In genomic region chrX:102504644-102505481, GRCm38 (mm10) we compare ENCODE assay signal across 8 mouse cellular contexts. TPM values are rescaled to one million over a fixed set of nuclear protein-coding genes. Genes with fewer than 3 reads are reported as not detected.
DNase-seq lines count a peak whose midpoint lies in the region; ATAC-seq and TF ChIP-seq lines count a peak whose summit lies in the region.

TSS of gene Hdac8 (minus strand) at chrX:102505359.

- peak within 1 kb of the TSS; percentile 79 for H3K4me3 ChIP-seq in E14TG2a.4 (replicated peaks; ENCODE audit: low read length)
- H3K4me3 ChIP-seq in forebrain, embryonic 11.5 days (ENCODE audit: low read depth, low read length) = peak within 1 kb of the TSS; percentile 43
- H3K4me3 ChIP-seq in heart, postnatal 0 days (ENCODE audit: low read depth, low read length) = peak within 1 kb of the TSS; percentile 63
- peak within 1 kb of the TSS; percentile 63 to 94 for H3K4me3 ChIP-seq in liver, embryonic 14.5 days (ENCODE audit: insufficient read depth in 1 of 2, low read depth in 2 of 2, low read length in 2 of 2)
- peak within 1 kb of the TSS; percentile 57 for H3K4me3 ChIP-seq in stomach, embryonic 16.5 days (replicated peaks; ENCODE audit: low read length)

- WGBS in forebrain, embryonic 11.5 days = 13% methylated on average over 27 of the region's 27 CpGs
- 14% methylated on average over 25 of the region's 27 CpGs for whole genome bisulfite sequencing in heart, postnatal 0 days
- 14% methylated on average over 27 of the region's 27 CpGs for WGBS in liver, embryonic 14.5 days (ENCODE audit: insufficient replicate concordance)
- 11% methylated on average over 27 of the region's 27 CpGs for WGBS in stomach, embryonic 16.5 days

- peaks cover 4% of the 10 kb centered on the region; the same call in 1 of the 2 replicates for H3K4me1 ChIP-seq in E14TG2a.4 (replicated peaks; ENCODE audit: low read depth, low read length)
- H3K4me1 ChIP-seq in forebrain, embryonic 11.5 days (replicated peaks; ENCODE audit: control insufficient read depth, insufficient read depth, low read length) = no peaks in the 10 kb centered on the region
- H3K4me1 ChIP-seq in heart, postnatal 0 days (ENCODE audit: control insufficient read depth, insufficient read depth) = no peaks in the 10 kb centered on the region
- H3K4me1 ChIP-seq in liver, embryonic 14.5 days (replicated peaks; ENCODE audit: control insufficient read depth in 2 of 2, insufficient read depth in 2 of 2, low read length in 1 of 2) = no peaks in the 10 kb centered on the region
- H3K4me1 ChIP-seq in stomach, embryonic 16.5 days (ENCODE audit: control insufficient read depth, insufficient read depth, low read length) = no peaks in the 10 kb centered on the region

- no peak for TF ChIP-seq EP300 in heart, postnatal 0 days (IDR thresholded peaks at IDR 0.05; ENCODE audit: low read depth)
- TF ChIP-seq EP300 in liver, embryonic 14.5 days (IDR thresholded peaks at IDR 0.05; ENCODE audit: low read depth) = no peak

- H3K9ac ChIP-seq in forebrain, embryonic 11.5 days (ENCODE audit: low read length) = peak within 1 kb of the TSS; percentile 44
- H3K9ac ChIP-seq in heart, postnatal 0 days (replicated peaks; ENCODE audit: low read depth, low read length) = peak within 1 kb of the TSS; percentile 54
- peak within 1 kb of the TSS; percentile 63 for H3K9ac ChIP-seq in liver, embryonic 14.5 days (replicated peaks)
- peak within 1 kb of the TSS; percentile 69 for H3K9ac ChIP-seq in stomach, embryonic 16.5 days (ENCODE audit: low read length)

- peak; percentile 28 for DNase-seq in c-Kit-positive CD71-negative TER-119-negative erythroid progenitor cells, embryonic 14.5 days (ENCODE audit: low read depth)
- DNase-seq in forebrain, embryonic 11.5 days (ENCODE audit: low spot score) = peak; percentile 63
- DNase-seq in heart, postnatal 0 days (ENCODE audit: low spot score) = peak; percentile 38
- peak; percentile 47 to 56 for DNase-seq in kidney, postnatal 36 days
- DNase-seq in liver, embryonic 14.5 days (ENCODE audit: low read depth in 3 of 3, low spot score in 3 of 3) = peak; percentile 29 to 46 (median 33)
- peak; percentile 63 for DNase-seq in neural tube, embryonic 10.5 days (ENCODE audit: extremely low spot score, low spot score)

- TF ChIP-seq CTCF in E14TG2a.4 (conservative IDR thresholded peaks at IDR 0.05; ENCODE audit: low read length) = no peak
- TF ChIP-seq CTCF in heart, postnatal 0 days (IDR thresholded peaks at IDR 0.05; ENCODE audit: low read depth) = no peak
- TF ChIP-seq CTCF in liver, embryonic 14.5 days (IDR thresholded peaks at IDR 0.05; ENCODE audit: low read depth) = no peak

- H3K27ac ChIP-seq in forebrain, embryonic 11.5 days (ENCODE audit: low read depth, low read length) = no peak within 1 kb of the TSS
- no peak within 1 kb of the TSS for H3K27ac ChIP-seq in heart, postnatal 0 days (ENCODE audit: low read depth)
- H3K27ac ChIP-seq in liver, embryonic 14.5 days = no peak within 1 kb of the TSS
- H3K27ac ChIP-seq in stomach, embryonic 16.5 days (ENCODE audit: low read length) = peak within 1 kb of the TSS; percentile 29; the same call in 1 of the 2 replicates

- H3K36me3 ChIP-seq in E14TG2a.4 (ENCODE audit: insufficient read depth, low read length) = no peaks in the 10 kb centered on the region
- H3K36me3 ChIP-seq in forebrain, embryonic 11.5 days (ENCODE audit: control insufficient read depth, insufficient read depth, low read length) = no peaks in the 10 kb centered on the region
- no peaks in the 10 kb centered on the region for H3K36me3 ChIP-seq in heart, postnatal 0 days (replicated peaks; ENCODE audit: control insufficient read depth, insufficient read depth, low read length)
- no peaks in the 10 kb centered on the region for H3K36me3 ChIP-seq in liver, embryonic 14.5 days (replicated peaks; ENCODE audit: control insufficient read depth, insufficient read depth, low read depth)
- no peaks in the 10 kb centered on the region for H3K36me3 ChIP-seq in stomach, embryonic 16.5 days (ENCODE audit: control insufficient read depth, insufficient read depth, low read length)

- H3K4me2 ChIP-seq in forebrain, embryonic 11.5 days (ENCODE audit: low read depth, low read length, severe bottlenecking) = peak within 1 kb of the TSS; percentile 48
- H3K4me2 ChIP-seq in heart, postnatal 0 days (ENCODE audit: low read depth, low read length) = peak within 1 kb of the TSS; percentile 71
- H3K4me2 ChIP-seq in liver, embryonic 14.5 days (ENCODE audit: low read depth) = peak within 1 kb of the TSS; percentile 67
- peak within 1 kb of the TSS; percentile 57 for H3K4me2 ChIP-seq in stomach, embryonic 16.5 days (ENCODE audit: low read depth, low read length)

- H3K9me3 ChIP-seq in E14TG2a.4 (ENCODE audit: low read length) = no peaks in the 10 kb centered on the region
- no peaks in the 10 kb centered on the region for H3K9me3 ChIP-seq in forebrain, embryonic 11.5 days (ENCODE audit: control insufficient read depth, low read length)
- H3K9me3 ChIP-seq in heart, postnatal 0 days (replicated peaks; ENCODE audit: control insufficient read depth, low read length) = no peaks in the 10 kb centered on the region
- H3K9me3 ChIP-seq in liver, embryonic 14.5 days (ENCODE audit: control insufficient read depth, low read length) = no peaks in the 10 kb centered on the region
- H3K9me3 ChIP-seq in stomach, embryonic 16.5 days (replicated peaks; ENCODE audit: control insufficient read depth, low read length) = no peaks in the 10 kb centered on the region

- H3K27me3 ChIP-seq in E14TG2a.4 (ENCODE audit: insufficient read depth, low read length) = no peaks in the 10 kb centered on the region
- peaks cover 3% of the 10 kb centered on the region; the same call in 1 of the 2 replicates for H3K27me3 ChIP-seq in forebrain, embryonic 11.5 days (ENCODE audit: control insufficient read depth, insufficient read depth, low read length)
- no peaks in the 10 kb centered on the region for H3K27me3 ChIP-seq in heart, postnatal 0 days (ENCODE audit: control insufficient read depth, insufficient read depth, low read length)
- no peaks in the 10 kb centered on the region for H3K27me3 ChIP-seq in liver, embryonic 14.5 days (ENCODE audit: control insufficient read depth, insufficient read depth, low read length)
- H3K27me3 ChIP-seq in stomach, embryonic 16.5 days (ENCODE audit: control insufficient read depth, insufficient read depth, low read length) = peaks cover 11% of the 10 kb centered on the region

- peak; percentile 77 for ATAC-seq in forebrain, embryonic 11.5 days (replicated peaks; ENCODE audit: low FRiP score)
- ATAC-seq in heart, postnatal 0 days (ENCODE audit: insufficient read depth, low read depth) = peak; percentile 88
- peak; percentile 82; the same call in 1 of the 2 replicates for ATAC-seq in liver, embryonic 14.5 days (ENCODE audit: insufficient read depth)
- peak; percentile 76; the same call in 1 of the 2 replicates for ATAC-seq in stomach, embryonic 16.5 days (ENCODE audit: insufficient read depth, low FRiP score)

RNA-seq across cellular contexts. Expression of gene Hdac8, which starts in this region (rescaled TPM):
- 2.6 and 3.6 TPM in 2 replicates for polyA plus RNA-seq in forebrain, embryonic 11.5 days (2014; fragmentation: Nextera tagmentation; extraction: Ambion mirVana)
- 0.38 and 9.0 TPM in 2 replicates for total RNA-seq in heart, postnatal 0 days (2014; rRNA removed; ENCODE audit: low replicate concordance)
- polyA plus RNA-seq in heart, postnatal 0 days (2015; fragmentation: Nextera tagmentation; extraction: Ambion mirVana) = 3.6 and 4.0 TPM in 2 replicates
- polyA plus RNA-seq in liver, embryonic 14.5 days (2012; rRNA removed) = 1.3 and 2.3 TPM in 2 replicates
- 0.43 and 0.92 TPM in 2 replicates for polyA plus RNA-seq in liver, embryonic 14.5 days (2014; fragmentation: Nextera tagmentation; extraction: Ambion mirVana)
- polyA plus RNA-seq in stomach, embryonic 16.5 days (2015; fragmentation: Nextera tagmentation; extraction: Ambion mirVana) = 9.2 and 10.8 TPM in 2 replicates
